Mouse (Mus musculus) T-helper 1 cell (primary cell): ENCODE measurements around the gene Gm44511.

Source experiments
- in situ Hi-C: fragments of 300-600 bp; cut with MboI, MseI; formaldehyde crosslinking; loops from one replicate; pipeline ENCODE4 v1.15.1; 2025; ENCODE audit warnings: high pct_unique_total_duplicates

Gm44511 gene

DNA sequence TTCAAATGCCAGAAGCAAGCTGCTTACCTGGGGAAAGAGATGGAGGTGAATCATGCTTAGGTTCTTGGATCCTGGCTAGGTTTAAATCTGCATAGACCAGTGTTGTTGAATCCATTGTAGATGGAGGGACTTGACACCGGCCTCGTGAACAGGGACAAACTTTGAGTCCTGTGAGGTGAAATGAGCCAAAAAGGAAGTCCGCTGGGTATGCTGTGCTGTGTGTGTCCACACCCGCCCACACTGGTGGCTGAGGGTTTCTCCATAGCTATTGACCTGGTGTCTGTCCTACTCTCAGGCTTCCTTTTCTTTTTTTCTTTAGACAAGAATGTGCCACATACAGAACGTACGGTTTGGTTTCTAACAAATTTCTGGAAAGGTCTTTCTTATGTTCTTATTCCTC lies at the start of gene Gm44511, which contains the start of gene Klrb1b:
Gene Gm44511, minus strand, starts transcription at position 184 of the 400 bp plus-strand sequence.
Gene Klrb1b, minus strand, starts transcription at position 200 of the 400 bp plus-strand sequence.
- in situ Hi-C loops, result no loop called here

DNA sequence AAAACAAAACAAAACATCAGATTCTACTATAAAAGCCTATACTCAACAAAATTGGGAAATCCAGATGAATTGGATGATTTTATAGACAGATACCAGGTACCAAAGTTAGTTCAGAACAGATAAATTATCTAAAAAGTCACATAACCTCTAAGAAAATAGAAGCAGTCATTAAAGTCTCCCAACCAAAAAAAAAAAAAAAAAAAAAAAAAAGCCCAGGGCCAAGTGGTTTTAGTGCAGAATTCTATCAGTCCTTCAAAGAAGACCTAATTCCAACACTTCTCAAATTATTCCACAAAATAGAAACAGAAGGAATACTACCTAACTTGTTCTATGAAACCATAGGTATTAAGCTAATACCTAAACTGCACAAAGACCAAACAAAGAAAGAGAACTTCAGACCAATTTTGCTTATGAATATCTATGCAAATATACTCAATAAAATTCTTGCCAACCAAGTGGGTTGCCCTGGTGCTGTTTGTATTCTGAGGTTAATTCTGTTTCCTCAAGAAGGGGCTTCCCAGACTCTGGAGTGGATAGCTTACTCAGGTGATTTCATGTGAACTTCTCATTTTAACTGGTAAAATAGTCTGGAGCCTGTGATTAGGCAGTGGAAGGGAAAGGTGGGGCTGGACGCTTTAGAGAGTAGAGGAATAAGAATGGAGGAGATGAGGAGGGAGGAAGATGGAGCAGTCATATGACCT lies 45.9 kb upstream of the Gm44511 start:
- in situ Hi-C loops, result loop anchor here (25.0 kb wide), 1 partner anchor 490 kb away; no protein-coding TSS in a partner anchor

DNA sequence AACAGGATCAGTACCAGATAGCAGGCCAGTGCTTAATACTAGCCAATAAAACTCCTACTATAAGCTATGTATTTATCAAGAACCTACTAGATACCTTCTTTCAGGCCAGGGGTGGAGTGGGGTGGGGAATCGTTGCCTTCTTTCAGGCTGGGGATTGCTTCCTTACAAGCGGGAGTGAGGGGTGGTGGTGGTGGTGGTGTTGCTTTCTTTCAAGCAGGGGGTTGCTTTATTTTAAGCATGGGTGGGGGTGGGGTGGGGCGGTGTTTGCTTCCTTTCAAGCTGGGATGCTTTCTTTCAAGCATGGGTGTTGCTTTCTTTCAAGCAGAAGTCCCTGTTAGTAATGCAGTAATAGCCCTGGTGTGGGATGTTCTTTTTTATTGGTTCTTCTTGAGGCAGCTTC lies 42.7 kb upstream of the Gm44511 start:
- in situ Hi-C loops, result loop anchor here (25.0 kb wide), 1 partner anchor 493 kb away; no protein-coding TSS in a partner anchor

DNA sequence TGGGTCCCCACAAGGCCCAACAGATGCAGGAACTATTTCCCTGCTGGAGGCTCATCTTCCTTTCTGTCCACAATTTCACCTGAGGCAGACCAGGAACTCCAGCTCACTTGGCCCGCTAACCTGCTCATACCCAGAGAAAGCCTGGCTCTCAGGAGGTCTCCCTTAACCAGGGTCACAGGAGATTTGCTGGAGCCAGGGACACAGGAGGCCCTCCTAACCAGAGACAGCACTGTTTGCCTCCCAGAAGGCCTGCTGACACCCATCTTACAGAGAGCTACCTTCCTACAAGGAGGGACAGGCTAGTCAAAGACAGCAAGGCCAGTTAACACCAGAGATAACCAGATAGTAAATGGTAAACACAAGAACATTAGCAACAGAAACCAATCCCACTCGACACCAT lies 31.9 kb upstream of the Gm44511 start:
- in situ Hi-C loops, result loop anchor here (25.0 kb wide), 1 partner anchor 504 kb away; no protein-coding TSS in a partner anchor

DNA sequence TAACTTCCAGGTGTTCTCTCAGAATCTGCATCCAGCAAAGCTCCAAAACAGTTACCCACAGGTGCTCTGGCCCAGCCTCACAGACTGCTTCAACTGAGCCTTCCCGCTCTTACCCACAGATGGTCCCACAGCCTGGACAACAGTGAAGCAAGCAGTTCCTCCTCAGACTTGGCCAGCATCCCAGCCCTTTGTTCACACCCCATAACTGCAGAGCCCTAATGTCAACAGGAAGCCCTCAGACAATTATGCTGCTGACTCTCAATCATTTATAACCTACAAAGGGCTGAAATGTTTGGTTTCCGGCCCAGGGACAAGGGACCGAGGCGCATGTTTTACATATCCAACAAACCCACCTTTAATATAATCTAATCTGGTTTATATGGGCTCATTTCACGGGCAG lies 30.1 kb upstream of the Gm44511 start:
- in situ Hi-C loops, result loop anchor here (25.0 kb wide), 1 partner anchor 506 kb away; no protein-coding TSS in a partner anchor

DNA sequence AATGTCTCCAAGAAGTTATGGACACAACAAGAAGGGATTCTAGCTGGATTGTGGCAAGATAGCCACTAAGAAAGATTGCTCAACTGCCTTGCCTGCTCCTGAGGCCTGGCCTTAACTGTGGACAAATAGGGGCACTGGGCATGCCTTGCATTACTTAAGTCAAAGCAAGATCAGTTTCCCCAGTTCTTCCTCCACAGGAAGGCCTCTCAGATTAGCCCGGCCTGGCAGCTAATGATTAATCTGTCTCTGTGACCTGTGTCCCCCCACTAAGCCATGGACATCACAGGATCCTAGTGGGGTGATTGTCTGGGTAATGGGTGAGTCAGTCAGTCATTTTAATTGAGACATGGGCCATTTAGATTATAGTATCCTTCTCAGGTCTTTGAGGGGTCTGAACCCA lies 29.4 kb upstream of the Gm44511 start:
- in situ Hi-C loops, result loop anchor here (25.0 kb wide), 1 partner anchor 507 kb away; no protein-coding TSS in a partner anchor

DNA sequence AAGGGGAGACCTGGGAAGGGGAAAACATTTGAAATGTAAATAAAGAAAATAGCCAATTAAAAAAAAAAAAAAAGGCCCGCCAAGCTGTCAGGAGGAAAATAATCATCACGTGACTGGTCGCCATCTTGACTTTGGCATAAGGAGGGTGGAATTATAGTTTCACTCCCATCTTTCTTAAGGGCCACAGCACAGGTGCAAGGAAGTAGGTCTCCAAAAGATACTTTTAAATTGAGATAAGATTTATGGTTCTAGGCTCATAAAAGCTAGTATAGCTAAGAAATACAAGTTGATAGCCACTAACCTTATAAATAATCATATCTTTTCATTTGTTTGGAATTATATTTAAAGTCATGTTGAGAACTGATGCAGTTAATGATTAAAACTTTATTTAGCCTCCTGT lies 28.8 kb upstream of the Gm44511 start:
- in situ Hi-C loops, result loop anchor here (5.0 to 25.0 kb wide), 4 partner anchors 32 to 507 kb away; partner anchors contain the start of gene Clec2i

DNA sequence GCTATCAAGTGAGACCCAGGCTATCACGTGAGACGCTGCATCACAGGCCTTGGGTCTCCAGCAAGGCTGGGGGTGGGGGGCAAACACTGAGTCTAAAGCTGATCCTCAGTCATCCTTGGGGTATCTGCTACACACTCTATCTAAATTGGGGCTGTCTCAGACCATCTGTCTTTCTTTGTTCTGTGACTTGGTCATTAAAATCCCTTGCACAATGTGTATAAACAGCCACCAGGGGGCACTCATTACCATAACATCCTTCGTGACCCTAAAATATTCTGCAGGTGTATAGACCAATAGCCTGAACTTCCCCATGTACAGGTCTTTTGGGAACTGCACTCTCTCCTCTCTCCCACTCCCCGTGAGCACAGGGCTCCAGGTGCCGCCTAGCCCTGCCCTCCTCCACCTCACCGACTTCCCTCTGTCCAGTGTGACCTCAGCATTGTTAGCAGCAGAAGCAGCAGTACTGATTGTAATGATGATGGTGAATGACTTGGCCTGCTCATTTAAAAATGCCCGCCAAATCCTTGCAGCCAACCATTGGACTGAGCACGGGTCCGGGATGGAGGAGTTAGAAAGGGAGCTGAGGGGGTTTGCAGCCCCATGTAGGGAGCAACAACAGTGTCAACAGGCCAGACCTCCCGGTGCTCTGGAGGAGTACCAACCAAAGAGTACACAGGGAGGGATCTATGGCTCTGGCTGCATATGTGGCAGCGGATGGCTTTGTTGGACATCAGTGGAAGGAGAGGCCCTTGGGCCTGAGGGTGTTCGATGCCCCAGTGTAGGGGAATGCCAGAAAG lies 28.1 kb upstream of the Gm44511 start:
- in situ Hi-C loops, result loop anchor here (5.0 to 25.0 kb wide), 4 partner anchors 33 to 508 kb away; partner anchors contain the start of gene Clec2i

DNA sequence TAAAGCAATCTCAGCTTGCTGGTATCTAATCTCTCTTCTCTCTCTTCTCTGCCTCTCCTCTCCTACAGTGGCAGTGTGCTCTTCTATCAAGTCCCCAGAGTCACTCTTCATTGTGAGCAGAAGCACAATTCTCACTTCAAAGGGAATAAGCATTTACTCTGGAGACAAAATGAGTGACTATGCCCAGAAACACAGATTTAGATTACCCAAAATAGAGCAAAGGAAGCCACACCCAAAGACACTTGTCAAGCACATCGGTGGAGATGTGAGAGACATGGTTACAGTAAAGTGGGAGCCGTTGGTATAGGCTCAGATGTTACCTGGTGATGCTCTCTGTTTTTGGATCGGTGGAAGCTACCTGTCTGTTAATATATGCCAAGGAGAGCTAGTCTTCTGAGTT lies 26.7 kb upstream of the Gm44511 start:
- in situ Hi-C loops, result loop anchor here (5.0 to 25.0 kb wide), 4 partner anchors 35 to 510 kb away; partner anchors contain the start of gene Clec2i

DNA sequence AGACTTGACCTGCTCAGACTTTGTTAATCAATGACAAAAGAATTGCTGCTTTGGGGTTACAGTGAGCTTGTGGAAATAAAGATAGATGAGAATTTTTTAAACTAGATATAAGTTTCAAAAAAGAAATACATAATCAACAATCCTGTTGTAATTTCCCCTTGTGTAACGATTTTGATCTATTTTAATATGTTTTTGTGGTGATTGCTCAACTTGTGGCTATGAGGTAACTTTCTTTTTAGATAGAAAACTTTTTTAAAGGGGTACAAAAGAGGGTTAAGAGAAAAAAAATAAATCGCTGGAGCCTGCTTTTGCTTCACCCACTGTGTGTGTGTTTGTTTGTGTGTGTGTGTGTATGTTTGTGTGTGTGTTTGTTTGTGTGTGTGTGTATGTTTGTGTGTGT lies 25.0 kb upstream of the Gm44511 start:
- in situ Hi-C loops, result loop anchor here (5.0 to 25.0 kb wide), 4 partner anchors 36 to 511 kb away; partner anchors contain the start of gene Clec2i

DNA sequence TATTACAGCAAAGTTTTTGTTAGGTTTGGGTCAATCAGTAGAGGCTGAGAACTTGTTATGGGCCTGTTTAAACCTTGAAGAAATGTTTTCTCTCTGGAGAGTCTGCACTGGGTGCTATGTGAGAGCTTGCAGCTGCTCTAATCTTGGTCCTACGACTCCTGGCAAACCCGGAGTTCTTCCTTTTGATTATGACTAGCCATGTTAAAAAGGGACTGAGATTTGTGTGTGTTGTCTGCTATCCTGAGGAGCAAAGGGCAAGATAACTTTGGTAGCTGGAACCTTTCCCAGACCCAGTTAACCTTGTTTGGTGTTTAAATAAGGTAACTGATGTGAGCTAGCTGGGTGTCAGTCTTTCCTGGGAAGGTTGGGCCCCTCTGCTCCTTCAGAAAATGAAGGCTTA lies 24.6 kb upstream of the Gm44511 start:
- in situ Hi-C loops, result loop anchor here (5.0 to 25.0 kb wide), 4 partner anchors 37 to 512 kb away; partner anchors contain the start of gene Clec2i

DNA sequence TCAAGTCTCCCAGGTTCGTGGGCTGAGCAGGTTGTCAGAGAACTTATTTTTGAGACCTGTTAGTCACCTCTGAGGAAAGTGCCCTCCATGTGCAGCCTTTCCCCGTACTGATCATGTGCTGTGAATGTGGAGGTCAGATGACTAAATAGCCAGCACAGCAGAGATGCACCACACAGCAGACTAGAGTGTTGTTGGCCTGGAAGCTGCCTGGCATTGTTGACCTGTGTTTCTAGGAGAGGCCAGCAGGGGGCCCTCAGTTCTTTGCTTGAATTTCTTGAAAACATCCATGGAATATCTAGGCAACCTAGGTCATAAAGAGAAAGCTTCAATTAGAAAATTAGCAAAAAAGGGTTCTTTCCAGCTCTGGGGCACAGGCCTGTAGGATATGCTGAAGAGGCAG lies 23.8 kb upstream of the Gm44511 start:
- in situ Hi-C loops, result loop anchor here (5.0 to 25.0 kb wide), 5 partner anchors 37 to 512 kb away; partner anchors contain the start of gene Clec2i

DNA sequence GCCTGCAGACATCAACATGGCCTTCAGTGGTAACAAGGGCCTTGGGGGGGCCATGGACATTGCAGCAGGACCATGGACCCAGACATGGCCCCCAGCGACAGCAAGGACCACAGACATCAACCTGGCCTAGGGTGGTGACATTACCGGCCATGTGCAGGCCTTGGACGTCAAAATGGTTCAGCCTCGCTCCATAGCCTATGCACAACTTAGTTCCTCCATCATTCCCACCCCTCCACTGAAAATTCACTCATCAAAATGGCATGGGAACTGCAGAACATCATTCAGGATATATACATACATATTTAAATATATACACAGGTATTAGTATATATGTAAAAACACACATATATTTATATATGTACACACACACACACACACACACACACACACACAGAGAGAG lies 21.3 kb upstream of the Gm44511 start:
- in situ Hi-C loops, result loop anchor here (10.0 kb wide), 1 partner anchor 327 kb away; no protein-coding TSS in a partner anchor

DNA sequence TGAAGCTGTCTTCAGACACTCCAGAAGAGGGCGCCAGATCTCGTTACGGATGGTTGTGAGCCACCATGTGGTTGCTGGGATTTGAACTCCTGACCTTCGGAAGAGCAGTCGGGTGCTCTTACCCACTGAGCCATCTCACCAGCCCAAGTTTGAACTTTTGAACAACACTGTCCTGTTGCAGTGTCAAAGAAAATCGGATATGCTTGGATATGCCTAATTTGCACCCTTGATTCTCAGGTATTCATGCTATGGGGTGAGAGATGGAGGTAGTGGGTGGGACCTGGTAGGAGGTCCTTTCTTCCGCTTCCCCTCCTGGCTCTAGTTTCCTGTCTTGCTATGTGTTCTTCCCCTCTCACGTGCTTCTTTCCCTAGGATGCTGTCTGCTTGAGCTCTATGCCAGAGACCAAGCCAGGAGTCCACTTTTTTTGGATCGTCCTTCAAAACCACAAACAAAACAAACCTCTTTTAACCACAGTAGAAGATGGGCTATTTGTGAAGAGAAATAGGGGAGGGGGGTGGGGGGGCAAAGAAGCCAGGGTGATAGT lies 20.0 kb upstream of the Gm44511 start:
- in situ Hi-C loops, result loop anchor here (10.0 kb wide), 1 partner anchor 329 kb away; no protein-coding TSS in a partner anchor

DNA sequence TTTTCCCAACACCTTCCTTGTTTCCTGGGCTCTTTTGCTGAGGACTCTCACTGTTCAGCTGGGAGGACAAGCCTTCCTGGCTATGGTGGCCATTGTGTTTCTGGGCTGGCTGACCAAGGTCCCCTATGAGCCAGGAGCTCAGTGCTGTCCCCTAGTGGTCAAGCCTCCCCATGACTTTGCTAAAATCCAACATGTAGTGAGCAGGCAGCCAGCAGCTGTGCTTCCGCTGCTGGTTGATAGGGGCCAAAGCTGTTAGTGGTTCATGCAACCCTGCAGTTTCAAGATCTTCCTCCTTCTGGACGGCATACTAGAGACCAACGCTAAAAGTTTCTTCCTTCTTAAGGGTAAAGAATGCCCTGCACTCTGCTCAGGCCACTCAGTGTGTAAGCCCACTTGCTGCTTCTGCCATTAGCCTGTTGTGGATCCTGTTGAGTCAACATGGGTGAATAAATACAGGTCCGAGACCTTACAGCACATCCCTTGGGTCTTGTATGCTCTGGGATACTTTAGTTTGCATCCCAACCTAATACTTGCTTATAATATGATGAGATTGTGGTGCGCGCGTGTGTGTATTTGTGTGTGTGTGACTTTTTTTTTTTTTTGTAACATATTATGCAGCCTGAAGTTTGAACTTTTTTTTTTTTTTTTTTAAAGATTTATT lies 19.3 kb upstream of the Gm44511 start:
- in situ Hi-C loops, result loop anchor here (10.0 kb wide), 1 partner anchor 329 kb away; no protein-coding TSS in a partner anchor

DNA sequence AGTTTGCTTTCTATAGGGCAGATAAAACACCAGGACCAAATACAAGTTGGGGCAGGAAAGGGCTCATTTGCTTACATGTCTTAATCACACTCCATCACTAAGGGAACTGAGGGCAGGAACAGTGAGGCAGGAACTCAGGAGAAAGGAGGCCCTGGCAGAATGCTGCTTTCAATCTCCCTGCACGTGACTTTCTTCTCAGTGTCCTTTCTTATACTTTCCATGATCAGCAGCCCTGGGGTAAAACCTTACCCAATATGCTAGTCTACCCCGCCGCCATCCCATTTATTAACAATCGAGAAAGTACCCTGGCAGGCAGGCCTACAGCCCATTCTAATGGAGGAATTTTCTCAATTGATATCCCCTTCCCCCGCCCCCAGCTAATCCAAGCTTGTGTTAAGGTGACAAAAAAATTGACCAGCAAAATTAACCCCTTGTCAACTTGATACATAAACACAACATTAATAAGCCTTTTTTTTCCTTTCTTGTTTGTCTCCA lies 18.5 kb upstream of the Gm44511 start:
- in situ Hi-C loops, result loop anchor here (5.0 to 10.0 kb wide), 3 partner anchors 47 to 492 kb away; no protein-coding TSS in a partner anchor

DNA sequence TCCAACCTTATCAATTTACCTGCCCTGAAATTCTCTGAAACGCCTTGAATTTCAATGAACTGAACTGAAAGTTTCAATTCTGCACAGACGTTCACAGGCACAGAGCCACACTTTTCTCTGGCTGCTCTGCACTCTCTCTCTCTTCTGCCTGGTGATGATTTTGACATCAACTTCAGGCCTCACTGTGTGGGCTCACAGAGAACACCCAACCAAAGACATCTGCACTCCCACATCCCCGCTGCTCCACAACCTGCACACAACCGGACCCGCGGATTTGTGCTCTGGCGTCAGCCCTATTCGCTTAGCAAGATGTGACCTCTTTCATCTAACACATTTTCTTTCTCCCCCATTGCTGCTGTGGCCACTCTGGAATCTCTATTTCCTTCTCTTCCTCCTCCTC lies 18.0 kb upstream of the Gm44511 start:
- in situ Hi-C loops, result loop anchor here (5.0 to 10.0 kb wide), 3 partner anchors 47 to 492 kb away; no protein-coding TSS in a partner anchor

DNA sequence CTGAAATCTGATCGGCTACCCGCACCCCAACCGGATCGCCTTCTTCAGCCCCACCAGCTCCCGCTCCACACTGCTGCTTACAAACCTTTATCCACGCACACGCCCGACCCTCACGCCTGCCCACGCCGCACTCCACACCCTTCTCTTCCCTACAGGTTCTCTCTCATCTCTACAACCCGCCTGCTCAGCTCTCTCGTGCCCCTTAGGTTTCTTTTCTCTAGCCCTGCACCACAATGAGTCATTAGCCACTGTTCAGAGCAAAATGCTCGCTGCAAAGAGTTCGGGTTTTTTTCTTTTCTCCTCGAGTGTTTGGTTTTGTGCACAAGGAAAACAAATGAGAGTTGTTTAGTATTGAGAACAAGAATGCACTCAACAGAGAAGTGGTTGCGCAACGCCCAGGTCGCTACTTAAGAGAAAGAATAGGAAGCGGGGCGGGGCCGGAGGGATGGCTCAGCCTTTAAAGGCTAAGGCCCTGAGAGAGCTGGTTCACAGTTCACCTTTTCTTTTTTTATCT lies 17.4 kb upstream of the Gm44511 start:
- in situ Hi-C loops, result loop anchor here (5.0 to 10.0 kb wide), 3 partner anchors 46 to 491 kb away; no protein-coding TSS in a partner anchor

DNA sequence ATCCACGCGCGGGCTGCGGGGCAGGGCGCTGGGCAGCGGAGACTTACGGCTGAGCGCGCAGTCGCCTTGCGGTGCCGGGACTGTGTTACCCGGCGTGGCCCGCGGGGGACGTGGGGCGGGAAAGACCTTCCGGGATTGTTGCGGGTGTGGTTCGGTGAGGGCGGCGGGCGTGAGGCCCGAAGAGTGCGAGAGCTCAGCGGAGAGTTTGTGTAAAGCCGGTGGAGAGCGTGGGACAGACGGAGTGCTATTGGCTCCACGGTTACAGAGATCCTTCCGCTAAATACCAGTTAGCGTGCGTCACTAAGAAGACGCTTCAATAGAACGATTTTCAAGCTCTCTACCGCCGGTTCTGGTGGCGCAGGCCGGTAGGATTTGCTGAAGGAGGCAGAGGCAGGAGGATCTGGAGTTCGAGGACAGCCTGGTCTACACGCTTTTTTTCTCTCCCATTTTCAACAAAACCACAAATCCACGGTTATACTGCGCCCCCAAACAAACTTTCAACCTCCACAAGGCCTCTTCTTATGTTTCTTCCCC lies 16.9 kb upstream of the Gm44511 start:
- in situ Hi-C loops, result loop anchor here (5.0 to 10.0 kb wide), 3 partner anchors 46 to 491 kb away; no protein-coding TSS in a partner anchor
